Mouse (Mus musculus) layer of hippocampus, adult 9-11 months (tissue): ENCODE measurements at regions not wholly inside any gene's neighbourhood (a gene's known extent, or its start where the extent isn't known, plus 50 kb on each side); places are given as distances from the start of the nearest gene placed in this dataset.

Experiments
- DNase-seq: peaks from one replicate; pipeline ENCODE4 v3.0.0; 2022

- DNase-seq, result no peak
These were observed 119.1 kb downstream of the Vrk1 start for GRCm38 (mm10) chr12:106128944-106129724.

DNA sequence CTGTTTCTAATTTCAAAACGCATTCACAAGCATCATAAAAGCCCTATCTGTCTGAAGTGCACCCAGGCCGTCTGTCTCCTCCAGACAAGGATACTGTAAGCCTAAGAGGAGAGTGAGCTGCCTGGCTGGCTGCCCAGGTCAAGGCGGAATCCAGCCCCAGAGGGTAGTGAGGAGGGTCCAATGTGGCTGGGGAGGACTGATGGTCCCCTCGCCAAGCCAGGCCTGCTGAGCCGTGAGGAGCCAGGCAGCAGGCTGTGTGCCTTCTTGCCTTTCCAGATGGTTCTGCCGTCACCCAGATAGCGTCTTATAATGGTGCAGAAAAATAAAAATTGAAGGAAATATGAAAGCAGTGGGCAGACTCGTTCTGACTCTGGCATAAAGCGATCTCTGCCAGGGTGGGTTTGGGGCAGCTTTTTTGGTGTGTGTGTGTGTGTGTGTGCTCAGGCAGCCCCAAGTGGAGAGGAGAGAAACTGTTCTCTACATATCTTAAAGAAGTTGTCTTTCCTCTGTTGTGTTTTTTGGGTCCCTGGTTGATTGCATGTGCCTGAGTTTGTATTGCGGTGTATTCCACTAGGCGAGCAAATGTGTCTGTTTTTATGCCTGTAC, 120.1 kb downstream of the Vrk1 start:
- DNase-seq, result no peak

DNA sequence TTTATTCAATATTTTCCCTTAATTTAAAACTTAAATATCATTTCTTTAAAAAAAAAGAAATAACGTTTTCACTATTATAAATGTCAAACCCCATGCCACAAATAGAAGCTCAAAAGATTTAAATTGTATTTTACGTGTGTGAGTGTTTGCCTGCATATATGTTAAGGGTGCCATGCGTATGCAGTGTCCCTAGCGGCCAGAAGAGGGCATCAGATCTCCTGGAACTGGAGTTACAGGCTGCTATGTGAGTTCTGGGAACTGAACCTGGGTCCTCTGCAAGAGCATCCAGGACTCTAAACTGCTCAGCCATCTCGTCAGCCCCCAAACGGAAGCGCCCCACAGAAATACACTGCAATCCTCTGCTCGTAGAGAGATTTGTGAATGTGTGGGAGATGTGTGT, 122.7 kb downstream of the Vrk1 start:
- no peak for DNase-seq

DNA sequence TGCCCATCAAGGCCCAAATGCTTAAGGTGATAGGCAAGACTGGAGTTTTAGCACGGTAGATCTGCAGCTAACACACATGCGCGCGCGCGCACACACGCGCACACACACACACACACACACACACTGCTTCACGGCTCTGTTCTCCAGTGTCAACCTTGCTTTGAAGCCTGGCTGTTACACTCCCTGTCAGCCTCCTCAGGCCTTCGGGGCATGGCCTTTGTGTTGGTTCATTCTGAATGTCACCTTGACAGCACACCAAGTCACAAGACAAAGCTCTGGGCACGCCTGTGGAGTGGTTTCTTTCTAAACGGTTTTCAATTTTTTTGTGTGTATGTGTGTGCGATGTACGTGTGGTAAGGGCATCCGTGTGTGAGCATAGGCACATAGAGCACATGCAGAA, 128.4 kb downstream of the Vrk1 start:
- no peak for DNase-seq

GRCm38 (mm10) chr12:106139491-106139890, 129.5 kb downstream of the Vrk1 start:
- no peak for DNase-seq

GRCm38 (mm10) chr12:106139927-106140326, 129.9 kb downstream of the Vrk1 start:
- DNase-seq, result no peak

- no peak for DNase-seq
These were observed 130.6 kb downstream of the Vrk1 start for GRCm38 (mm10) chr12:106140671-106141070.

DNA sequence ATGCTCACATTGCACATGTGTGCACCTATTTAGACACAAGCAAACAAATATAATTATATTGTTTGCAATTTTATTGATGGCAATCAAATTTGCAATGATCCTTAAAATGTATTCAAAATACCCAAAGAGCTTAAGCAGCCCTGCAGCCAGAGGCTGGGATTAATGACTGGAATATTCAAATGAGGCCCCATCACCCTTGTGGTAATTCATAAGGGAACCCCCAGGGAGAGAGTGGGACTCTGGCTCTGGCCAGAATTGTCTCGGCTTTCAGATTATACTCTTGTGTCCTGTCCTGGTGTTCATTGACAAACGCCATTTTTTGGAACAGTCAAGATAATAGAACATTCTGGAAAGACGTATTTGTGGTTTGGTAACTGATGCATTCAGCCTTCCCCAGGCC, 133.5 kb downstream of the Vrk1 start:
- DNase-seq, result no peak

DNA sequence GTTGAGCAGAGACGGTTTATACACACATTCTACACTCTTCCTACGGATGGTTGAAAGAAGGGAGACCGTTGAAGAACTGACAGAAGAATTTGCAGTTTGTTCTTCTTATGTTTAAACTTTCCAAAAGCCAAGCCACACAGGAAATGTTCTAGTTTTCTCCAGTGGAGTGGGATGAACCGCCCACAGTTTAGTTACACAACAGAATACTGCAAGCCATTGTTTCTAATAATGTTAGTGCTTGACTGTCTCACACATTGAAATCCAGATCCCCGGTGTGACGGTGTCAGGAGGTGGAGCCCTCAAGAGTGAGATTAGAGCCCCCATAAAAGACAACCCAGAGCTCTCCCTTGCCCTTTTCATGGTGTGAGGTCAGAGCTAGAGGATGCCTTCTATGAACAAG, 146.8 kb downstream of the Vrk1 start:
- DNase-seq, result peak; percentile 30

GRCm38 (mm10) chr12:106157827-106158226, 147.8 kb downstream of the Vrk1 start:
- DNase-seq, result no peak

DNA sequence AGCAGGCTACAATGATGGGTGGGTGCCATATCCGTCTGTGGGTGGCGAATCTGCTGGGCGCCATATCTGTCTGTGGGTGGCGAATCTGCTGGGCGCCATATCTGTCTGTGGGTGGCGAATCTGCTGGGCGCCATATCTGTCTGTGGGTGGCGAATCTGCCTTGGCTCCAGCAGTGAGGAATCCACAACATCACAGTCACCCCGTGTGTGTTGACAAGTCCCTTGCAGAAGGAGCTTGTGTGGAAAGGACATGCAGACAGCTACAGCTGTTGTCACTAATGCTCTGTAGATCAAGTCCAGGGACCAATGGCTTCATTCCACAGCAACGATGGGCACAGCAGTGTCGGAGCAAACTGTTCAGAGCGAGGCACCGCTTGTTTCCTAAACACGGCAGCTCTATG, 148.6 kb downstream of the Vrk1 start:
- peak; percentile 47 for DNase-seq

- no peak for DNase-seq
These were observed 161.3 kb downstream of the Vrk1 start for GRCm38 (mm10) chr12:106171301-106171700.

GRCm38 (mm10) chr12:106173211-106173610, 163.2 kb downstream of the Vrk1 start:
- no peak for DNase-seq

GRCm38 (mm10) chr12:106174070-106174980, 164.3 kb downstream of the Vrk1 start:
- DNase-seq, result no peak

DNA sequence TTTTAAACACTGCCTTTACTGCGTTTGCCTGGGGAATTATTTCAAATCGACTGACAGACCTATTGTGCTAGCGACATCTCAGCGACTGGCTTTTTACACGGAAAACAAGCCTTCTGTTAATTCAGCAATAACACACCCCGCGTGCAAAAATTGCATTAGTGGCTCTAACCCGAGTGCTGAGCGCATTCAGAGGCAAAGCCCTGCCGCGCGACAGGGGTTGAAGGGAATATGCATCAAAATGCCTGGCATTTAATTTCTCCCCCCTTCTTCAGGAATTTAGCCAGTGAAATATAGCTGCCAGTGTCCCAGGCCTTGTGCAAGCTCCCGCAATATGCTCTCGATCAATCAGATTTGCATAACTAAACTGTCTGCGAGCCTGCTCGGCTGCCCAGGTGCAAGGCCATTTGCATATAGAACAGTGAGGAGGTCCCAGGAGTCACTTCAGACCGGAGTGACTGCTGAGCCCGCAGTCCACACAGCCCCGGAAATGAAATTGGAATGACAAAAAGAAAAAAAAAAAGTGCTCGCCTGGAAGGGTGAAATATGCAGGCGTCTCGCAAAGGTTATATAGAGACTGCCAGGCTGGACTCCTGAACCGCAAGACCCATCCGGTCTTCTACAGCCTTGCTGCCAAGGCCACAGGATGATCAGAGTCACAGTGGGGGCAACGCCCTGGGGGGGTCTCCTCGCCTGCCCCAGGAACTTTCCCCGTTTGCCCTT, 165.1 kb downstream of the Vrk1 start:
- no peak for DNase-seq

DNA sequence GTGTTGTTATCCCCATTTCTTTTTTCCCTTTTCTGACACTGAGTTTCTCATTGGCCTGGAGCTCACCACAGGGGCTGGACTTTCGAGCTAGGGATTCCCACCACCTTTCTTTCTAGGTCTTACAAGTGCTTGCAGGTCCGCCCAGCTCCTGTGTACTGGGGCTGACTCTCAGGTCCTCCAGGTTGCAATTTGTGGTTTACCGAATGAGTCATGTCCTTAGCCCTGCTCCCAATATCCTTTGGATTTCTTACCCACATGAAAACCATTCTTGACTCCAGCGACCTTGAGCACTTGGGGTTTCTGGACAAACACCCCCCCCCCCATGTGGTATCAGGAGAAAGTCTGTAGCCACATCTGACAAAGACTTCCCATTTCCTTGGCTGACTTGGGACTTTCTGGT, 167.3 kb downstream of the Vrk1 start:
- DNase-seq, result no peak

- DNase-seq, result no peak
These were observed 167.8 kb downstream of the Vrk1 start for GRCm38 (mm10) chr12:106177861-106178260.

GRCm38 (mm10) chr12:106178688-106179205, 168.7 kb downstream of the Vrk1 start:
- no peak for DNase-seq

- no peak for DNase-seq
These were observed 172.9 kb downstream of the Vrk1 start for GRCm38 (mm10) chr12:106182923-106183322.

DNA sequence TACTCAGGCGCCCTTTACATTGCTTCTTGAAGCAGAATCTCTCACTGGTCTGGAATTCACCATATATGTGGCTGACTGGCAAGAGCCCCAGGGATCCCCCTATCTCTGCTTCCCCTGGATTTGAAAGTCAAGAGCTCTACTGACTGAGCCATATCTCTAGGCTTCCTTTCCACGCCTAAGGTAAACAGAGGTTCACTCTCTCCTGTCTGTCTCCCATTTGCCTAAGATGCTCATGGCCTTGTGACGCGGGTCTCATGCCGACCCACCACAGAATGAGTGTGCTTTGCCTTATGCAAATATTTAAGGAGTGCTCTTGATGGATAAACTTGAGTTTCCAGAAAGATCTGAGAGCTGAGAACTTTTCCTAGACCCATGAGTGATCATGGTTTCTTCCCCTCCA, 173.9 kb downstream of the Vrk1 start:
- DNase-seq, result no peak

DNA sequence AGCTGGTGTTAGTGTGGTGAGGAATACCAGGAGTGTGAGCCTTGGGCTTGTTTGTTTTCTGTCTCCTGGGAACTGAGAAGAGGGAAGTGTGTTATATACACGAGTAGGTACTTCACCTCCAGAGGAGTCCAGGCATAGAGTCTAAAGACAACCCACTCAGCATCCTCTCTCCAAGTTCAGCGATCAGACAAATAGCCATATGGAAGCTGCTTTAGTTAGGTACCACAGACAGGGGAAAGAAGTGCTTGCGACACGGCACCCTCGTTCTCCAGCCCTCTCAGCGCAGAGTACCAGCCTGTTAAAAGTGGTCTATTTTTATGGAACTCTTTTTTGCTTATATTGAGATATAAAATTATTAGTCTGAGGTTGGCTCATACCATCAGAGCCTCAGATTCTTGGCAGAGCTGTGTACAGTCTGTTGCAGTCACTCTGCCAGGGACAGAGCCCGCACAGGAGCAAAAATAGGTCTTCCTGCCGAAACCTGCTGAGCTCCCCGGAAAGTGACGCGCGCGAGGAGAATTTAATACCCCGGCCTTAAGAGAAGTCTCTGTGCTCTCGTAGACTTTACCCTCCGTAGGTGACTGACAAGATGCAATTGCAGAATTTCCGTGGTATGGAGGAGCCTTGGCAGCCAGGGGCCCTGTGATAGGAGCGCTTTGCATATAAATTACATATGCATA, 175.5 kb downstream of the Vrk1 start:
- peak; percentile 89 for DNase-seq

DNA sequence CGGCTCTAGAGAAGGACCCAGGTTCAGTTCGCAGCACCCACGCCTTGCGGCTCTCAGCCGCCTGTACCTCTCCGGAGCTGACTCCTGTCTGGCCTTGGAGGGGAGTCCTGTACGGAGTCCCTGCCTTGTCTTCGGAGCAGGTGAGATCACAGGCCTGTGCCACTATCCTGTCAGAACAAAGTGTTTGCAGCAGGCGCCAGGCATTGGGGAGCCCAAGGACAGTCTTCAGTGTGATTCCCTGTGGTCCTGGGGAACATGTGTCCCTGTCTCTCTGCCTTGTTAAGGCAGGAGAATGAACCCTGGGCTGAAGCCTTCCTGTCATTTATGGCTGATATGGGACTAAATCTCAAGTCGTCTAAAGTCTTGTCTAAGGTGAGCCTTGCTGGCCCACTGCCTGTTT, 176.5 kb downstream of the Vrk1 start:
- DNase-seq, result no peak
